Mouse (Mus musculus): ENCODE data around the gene Dock6.

- TF ChIP-seq CTCF (IDR thresholded peaks at IDR 0.05; ENCODE audit: borderline replicate concordance, control insufficient read depth, extremely low read depth, insufficient read depth, low read length, poor library complexity) (no peak), POLR2A (IDR thresholded peaks at IDR 0.05; ENCODE audit: control insufficient read depth, extremely low read depth, insufficient read depth, low read length, poor library complexity) (no peak)
Observed at GRCm38 (mm10) chr9:21847425-21847824, 5.0 kb downstream of the Dock6 start.

Data from thymus, adult 2 months (tissue).